ENCODE assay signal across 26 mouse cellular contexts in genomic region chr17:10560053-10560452, GRCm38 (mm10).
DNase-seq lines count a peak whose midpoint lies in the region; ATAC-seq lines count a peak whose summit lies in the region.
"Had no signal": no experiment of that assay in that cellular context is flagged by ENCODE, and none has a peak within 500 bp of the region (broad histone marks: within the 10 kb centered on the region; RNA-seq: fewer than 3 reads in every experiment).

No protein-coding gene starts in this region.

- H3K4me3 ChIP-seq in forebrain, embryonic 12.5 days (replicated peaks), result no peak overlapping the region
- no peak overlapping the region for H3K4me3 ChIP-seq in forebrain, embryonic 10.5 days
- H3K4me3 ChIP-seq in forebrain, embryonic 14.5 days (ENCODE audit: low read depth, low read length), result no peak overlapping the region
- H3K4me3 ChIP-seq: embryonic facial prominence, embryonic 12.5 days; embryonic facial prominence, embryonic 15.5 days; heart, adult 2 months; hindbrain, embryonic 12.5 days; hindbrain, embryonic 15.5 days had no signal

- no peaks in the 10 kb centered on the region for H3K36me3 ChIP-seq in forebrain, embryonic 12.5 days (replicated peaks)
- H3K36me3 ChIP-seq in forebrain, embryonic 10.5 days (replicated peaks), result no peaks in the 10 kb centered on the region
- no peaks in the 10 kb centered on the region for H3K36me3 ChIP-seq in forebrain, embryonic 14.5 days (ENCODE audit: control insufficient read depth, insufficient read depth, low read length)
- H3K36me3 ChIP-seq: embryonic facial prominence, embryonic 12.5 days; embryonic facial prominence, embryonic 15.5 days; G1E; hindbrain, embryonic 12.5 days; hindbrain, embryonic 15.5 days had no signal

- WGBS in forebrain, embryonic 12.5 days, result 23% methylated on average over 3 of the region's 3 CpGs
- WGBS in forebrain, embryonic 10.5 days, result 58% methylated on average over 3 of the region's 3 CpGs
- WGBS in forebrain, embryonic 14.5 days, result 8% methylated on average over 3 of the region's 3 CpGs

- H3K9ac ChIP-seq in forebrain, embryonic 12.5 days, result no peak overlapping the region
- H3K9ac ChIP-seq in forebrain, embryonic 14.5 days (ENCODE audit: low read length), result no peak overlapping the region
- H3K9ac ChIP-seq: embryonic facial prominence, embryonic 12.5 days; embryonic facial prominence, embryonic 15.5 days; hindbrain, embryonic 12.5 days; hindbrain, embryonic 15.5 days had no signal

- DNase-seq in forebrain, embryonic 10.5 days (ENCODE audit: extremely low spot score, low spot score), result no peak
- peak; percentile 20 for DNase-seq in Muller cell, postnatal 12 days (ENCODE audit: inconsistent ontology term)
- peak; percentile 61 for DNase-seq in forebrain, embryonic 14.5 days (ENCODE audit: low spot score)
- DNase-seq in retina, postnatal 1 day, result peak; percentile 65
- no peak for DNase-seq in c-Kit-positive CD71-positive TER-119-positive erythroid progenitor cells, embryonic 14.5 days (ENCODE audit: low spot score)
- no peak for DNase-seq in thymus, postnatal 25 days
- DNase-seq: adrenal gland, adult 8-10 months; adrenal gland, postnatal 25 days; B cell, adult 2 months; cerebellum, adult 11 months; cerebellum, adult 2 months; cerebellum, adult 9-11 months; cerebellum, postnatal 25 days; gastrocnemius, postnatal 10 days; gastrocnemius, postnatal 36 days; heart, adult 2 months had no signal

- no peak overlapping the region for H3K4me2 ChIP-seq in forebrain, embryonic 12.5 days
- H3K4me2 ChIP-seq in forebrain, embryonic 14.5 days (ENCODE audit: low read length), result no peak overlapping the region
- H3K4me2 ChIP-seq: embryonic facial prominence, embryonic 12.5 days; embryonic facial prominence, embryonic 15.5 days; heart, embryonic 11.5 days; hindbrain, embryonic 12.5 days; hindbrain, embryonic 15.5 days had no signal

- peaks cover 10% of the 10 kb centered on the region for H3K4me1 ChIP-seq in forebrain, embryonic 12.5 days
- H3K4me1 ChIP-seq in forebrain, embryonic 10.5 days, result peaks cover 8% of the 10 kb centered on the region
- H3K4me1 ChIP-seq in forebrain, embryonic 14.5 days (ENCODE audit: control insufficient read depth, insufficient read depth, low read length), result peaks cover 4% of the 10 kb centered on the region; the same call in 1 of the 2 replicates
- H3K4me1 ChIP-seq: embryonic facial prominence, embryonic 12.5 days; embryonic facial prominence, embryonic 15.5 days; hindbrain, embryonic 12.5 days; hindbrain, embryonic 15.5 days had no signal

- ATAC-seq in forebrain, embryonic 12.5 days (ENCODE audit: low FRiP score), result peak; percentile 20; the same call in 1 of the 2 replicates
- ATAC-seq in forebrain, embryonic 14.5 days, result peak; percentile 46
- ATAC-seq: activated CD4-positive, CD25-positive, alpha-beta regulatory T cell, adult 4 months; intestine, postnatal 0 days had no signal

- H3K27me3 ChIP-seq in forebrain, embryonic 12.5 days, result 0 out of 2 replicates have a peak, but pooled peaks cover 10% of the 10 kb centered on the region
- H3K27me3 ChIP-seq in forebrain, embryonic 10.5 days (ENCODE audit: poor library complexity, severe bottlenecking), result peaks cover 9% of the 10 kb centered on the region; the same call in 1 of the 2 replicates
- 0 out of 2 replicates have a peak, but pooled peaks cover 3% of the 10 kb centered on the region for H3K27me3 ChIP-seq in forebrain, embryonic 14.5 days (replicated peaks; ENCODE audit: control insufficient read depth, insufficient read depth, low read length)
- H3K27me3 ChIP-seq: CH12.LX; embryonic facial prominence, embryonic 12.5 days; embryonic facial prominence, embryonic 15.5 days; hindbrain, embryonic 12.5 days; hindbrain, embryonic 15.5 days had no signal

- no peaks in the 10 kb centered on the region for H3K9me3 ChIP-seq in forebrain, embryonic 12.5 days
- H3K9me3 ChIP-seq in forebrain, embryonic 10.5 days, result no peaks in the 10 kb centered on the region
- no peaks in the 10 kb centered on the region for H3K9me3 ChIP-seq in forebrain, embryonic 14.5 days (replicated peaks; ENCODE audit: control insufficient read depth, low read length)
- H3K9me3 ChIP-seq: embryonic facial prominence, embryonic 12.5 days; embryonic facial prominence, embryonic 15.5 days; G1E; hindbrain, embryonic 12.5 days; hindbrain, embryonic 15.5 days had no signal

- H3K27ac ChIP-seq in forebrain, embryonic 12.5 days, result no peak overlapping the region
- H3K27ac ChIP-seq in forebrain, embryonic 10.5 days, result no peak overlapping the region
- H3K27ac ChIP-seq in forebrain, embryonic 14.5 days (ENCODE audit: low read depth, low read length), result no peak overlapping the region
- H3K27ac ChIP-seq: embryonic facial prominence, embryonic 12.5 days; embryonic facial prominence, embryonic 15.5 days; heart, adult 2 months; hindbrain, embryonic 12.5 days; hindbrain, embryonic 15.5 days had no signal

Comparison
In these comparisons a context has a peak if more than half of its experiments do, and no peak if none do; other contexts are left out.
1. DNase-seq: peak in Muller cell, postnatal 12 days (single experiment), forebrain, embryonic 14.5 days (single experiment) and retina, postnatal 1 day (single experiment); none in forebrain, embryonic 10.5 days (single experiment), c-Kit-positive CD71-positive TER-119-positive erythroid progenitor cells, embryonic 14.5 days (single experiment) and thymus, postnatal 25 days (single experiment).